Mouse (Mus musculus): ENCODE measurements around the gene Mthfd1l.

DNA sequence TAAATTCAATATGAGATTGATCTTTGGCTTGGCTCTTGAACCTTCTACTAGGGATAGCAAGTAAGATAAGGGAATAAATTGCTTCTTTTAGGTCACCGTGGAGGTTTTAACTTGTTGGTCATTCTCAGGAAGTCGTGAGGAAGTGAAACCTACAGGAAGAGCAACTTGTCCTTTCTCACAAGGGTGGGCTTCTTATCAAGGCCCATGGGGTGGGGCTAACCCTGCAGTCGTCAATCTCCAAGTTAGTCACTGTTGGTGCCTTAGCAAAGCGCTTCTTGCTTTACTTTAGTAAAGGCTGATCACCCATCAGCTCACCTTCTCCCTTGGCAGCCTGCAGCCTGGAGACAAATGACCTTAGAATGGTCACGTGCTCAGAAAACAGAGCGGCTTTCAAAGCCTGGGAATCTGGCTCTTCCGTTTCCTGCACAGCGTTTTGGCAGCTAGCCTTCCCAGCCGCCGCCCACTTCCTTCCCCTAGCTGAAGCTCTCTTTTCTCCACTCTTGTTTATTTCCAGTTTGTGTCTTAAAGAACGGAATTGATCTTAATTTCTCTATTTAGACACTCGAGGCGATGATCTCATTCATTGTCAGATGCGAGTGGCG, 106.8 kb downstream of the Mthfd1l start:
- TF ChIP-seq CTCF (IDR thresholded peaks at IDR 0.05; ENCODE audit: low read depth) (no peak), EP300 (IDR thresholded peaks at IDR 0.05; ENCODE audit: low read depth) (0 out of 2 replicates have a peak, but pooled peaks have one; percentile 75)
